Mouse (Mus musculus): ENCODE results near the gene Nrxn2.

Nrxn2 gene

GRCm38 (mm10) chr19:6418233-6418879 lies at the start of gene Nrxn2:
Nrxn2 (plus strand) TSS chr19:6418731.
- in situ Hi-C loops (cut with MboI; ENCODE audit: low sequenced_read_pairs), result no loop called here

DNA sequence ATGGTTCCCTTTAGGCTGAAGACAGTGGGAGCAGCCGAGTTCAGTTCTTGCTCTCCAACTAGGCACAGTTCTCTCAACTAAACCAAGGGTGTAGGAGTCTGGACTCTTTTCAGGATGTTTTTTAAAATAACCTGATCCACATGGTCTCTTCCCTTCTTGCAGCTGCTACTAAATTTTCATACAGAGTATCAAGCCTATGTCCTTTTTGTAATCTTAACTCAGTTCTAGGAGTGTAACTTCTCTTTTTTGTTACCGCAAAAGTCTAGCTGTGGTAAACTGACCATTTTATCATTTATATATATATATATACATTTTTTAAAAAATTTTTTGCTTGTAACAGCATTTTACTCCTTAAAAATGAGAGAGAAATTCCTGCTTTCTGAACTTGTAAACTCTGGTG lies 48.4 kb upstream of the Nrxn2 start:
- in situ Hi-C loops (cut with MboI; ENCODE audit: low sequenced_read_pairs), result no loop called here

- in situ Hi-C loops (cut with MboI; ENCODE audit: low sequenced_read_pairs), result no loop called here
These were observed 46.1 kb upstream of the Nrxn2 start for GRCm38 (mm10) chr19:6372433-6372832.

GRCm38 (mm10) chr19:6373539-6374400 lies 44.8 kb upstream of the Nrxn2 start:
- in situ Hi-C loops (cut with MboI; ENCODE audit: low sequenced_read_pairs), result no loop called here

DNA sequence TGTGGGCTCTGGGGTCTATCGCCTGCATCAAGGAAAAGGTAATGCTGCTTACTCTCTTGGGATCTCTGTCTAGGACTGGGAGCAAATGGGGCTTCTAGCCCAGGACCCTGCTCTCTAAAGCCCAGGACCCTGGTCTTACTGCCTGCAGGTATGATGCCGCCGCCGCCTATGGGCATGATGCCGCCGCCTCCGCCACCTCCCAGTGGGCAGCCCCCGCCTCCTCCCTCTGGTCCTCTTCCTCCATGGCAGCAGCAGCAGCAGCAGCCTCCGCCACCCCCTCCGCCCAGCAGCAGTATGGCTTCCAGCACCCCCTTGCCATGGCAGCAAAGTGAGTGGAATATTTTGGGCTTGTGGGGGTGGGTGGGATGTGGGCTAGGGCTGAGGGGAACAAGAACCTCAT lies 44.0 kb upstream of the Nrxn2 start:
- in situ Hi-C loops (cut with MboI; ENCODE audit: low sequenced_read_pairs), result no loop called here

- in situ Hi-C loops (cut with MboI; ENCODE audit: low sequenced_read_pairs), result no loop called here
These were observed 42.9 kb upstream of the Nrxn2 start for GRCm38 (mm10) chr19:6375423-6376254.

GRCm38 (mm10) chr19:6376255-6376564 lies 42.3 kb upstream of the Nrxn2 start:
- in situ Hi-C loops (cut with MboI; ENCODE audit: low sequenced_read_pairs), result no loop called here

GRCm38 (mm10) chr19:6376643-6377042 lies 41.9 kb upstream of the Nrxn2 start:
- in situ Hi-C loops (cut with MboI; ENCODE audit: low sequenced_read_pairs), result no loop called here

GRCm38 (mm10) chr19:6377327-6378040 lies 41.0 kb upstream of the Nrxn2 start:
- in situ Hi-C loops (cut with MboI; ENCODE audit: low sequenced_read_pairs), result no loop called here

GRCm38 (mm10) chr19:6380411-6381166 lies 37.9 kb upstream of the Nrxn2 start:
- in situ Hi-C loops (cut with MboI; ENCODE audit: low sequenced_read_pairs), result no loop called here

- in situ Hi-C loops (cut with MboI; ENCODE audit: low sequenced_read_pairs), result no loop called here
These were observed 37.3 kb upstream of the Nrxn2 start for GRCm38 (mm10) chr19:6381238-6381637.

GRCm38 (mm10) chr19:6382323-6382924 lies 36.1 kb upstream of the Nrxn2 start:
- in situ Hi-C loops (cut with MboI; ENCODE audit: low sequenced_read_pairs), result no loop called here

GRCm38 (mm10) chr19:6383470-6383869 lies 35.1 kb upstream of the Nrxn2 start:
- in situ Hi-C loops (cut with MboI; ENCODE audit: low sequenced_read_pairs), result no loop called here

GRCm38 (mm10) chr19:6384128-6384527 lies 34.4 kb upstream of the Nrxn2 start, which contains the start of gene Pygm:
Pygm (plus strand) TSS chr19:6384399.
- in situ Hi-C loops (cut with MboI; ENCODE audit: low sequenced_read_pairs), result no loop called here

DNA sequence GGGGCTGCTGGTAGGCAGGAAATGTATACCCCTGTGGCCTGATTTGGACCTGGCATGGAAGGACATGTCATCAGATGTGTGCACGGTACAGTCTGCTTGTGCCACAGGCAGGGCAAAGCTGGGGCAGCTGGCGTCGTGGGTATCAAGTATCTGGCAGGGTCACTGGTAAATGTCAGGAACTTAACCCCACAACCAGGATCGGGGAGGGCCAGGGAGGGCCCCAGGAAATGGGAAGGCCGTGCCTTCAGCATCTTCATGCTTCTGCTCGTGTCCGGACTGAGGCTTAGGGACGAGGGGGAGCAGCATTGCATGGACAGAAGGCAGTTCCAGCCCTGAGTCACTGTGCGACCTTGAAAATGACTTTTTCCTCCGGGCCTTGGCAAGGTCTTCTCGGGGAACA lies 33.6 kb upstream of the Nrxn2 start:
- in situ Hi-C loops (cut with MboI; ENCODE audit: low sequenced_read_pairs), result no loop called here

GRCm38 (mm10) chr19:6385419-6385818 lies 33.1 kb upstream of the Nrxn2 start:
- in situ Hi-C loops (cut with MboI; ENCODE audit: low sequenced_read_pairs), result no loop called here

DNA sequence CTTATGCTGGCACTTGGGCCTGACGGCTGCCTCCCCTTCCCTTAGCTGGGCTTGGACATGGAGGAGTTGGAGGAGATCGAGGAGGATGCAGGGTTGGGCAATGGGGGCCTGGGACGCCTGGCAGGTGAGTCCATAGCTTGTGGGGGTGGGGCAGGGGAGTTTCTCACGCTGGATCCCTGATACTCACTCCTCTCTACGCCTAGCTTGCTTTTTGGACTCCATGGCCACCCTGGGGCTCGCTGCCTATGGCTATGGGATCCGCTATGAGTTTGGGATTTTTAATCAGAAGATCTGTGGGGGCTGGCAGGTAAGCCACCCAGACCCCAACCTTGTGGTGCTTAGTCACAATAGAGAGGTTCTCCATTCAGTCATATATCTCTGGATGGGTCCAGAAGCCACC lies 32.7 kb upstream of the Nrxn2 start:
- in situ Hi-C loops (cut with MboI; ENCODE audit: low sequenced_read_pairs), result no loop called here

DNA sequence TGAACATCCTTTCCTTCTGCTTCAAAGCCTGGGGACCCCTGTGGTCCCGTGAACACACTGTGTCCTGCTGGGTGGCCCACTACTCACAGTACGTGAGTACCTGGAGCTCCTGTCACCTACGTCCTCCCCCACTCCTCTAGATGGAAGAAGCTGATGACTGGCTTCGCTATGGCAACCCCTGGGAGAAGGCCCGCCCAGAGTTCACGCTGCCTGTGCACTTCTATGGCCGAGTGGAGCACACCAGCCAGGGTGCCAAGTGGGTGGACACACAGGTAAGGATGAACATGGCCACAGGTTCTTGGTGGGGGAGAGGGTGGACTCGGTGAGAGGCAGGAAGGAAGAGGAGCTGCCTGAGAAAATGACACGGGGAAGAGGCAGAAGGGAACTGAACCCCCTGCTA lies 32.3 kb upstream of the Nrxn2 start:
- in situ Hi-C loops (cut with MboI; ENCODE audit: low sequenced_read_pairs), result no loop called here

GRCm38 (mm10) chr19:6388006-6388405 lies 30.5 kb upstream of the Nrxn2 start:
- in situ Hi-C loops (cut with MboI; ENCODE audit: low sequenced_read_pairs), result no loop called here

DNA sequence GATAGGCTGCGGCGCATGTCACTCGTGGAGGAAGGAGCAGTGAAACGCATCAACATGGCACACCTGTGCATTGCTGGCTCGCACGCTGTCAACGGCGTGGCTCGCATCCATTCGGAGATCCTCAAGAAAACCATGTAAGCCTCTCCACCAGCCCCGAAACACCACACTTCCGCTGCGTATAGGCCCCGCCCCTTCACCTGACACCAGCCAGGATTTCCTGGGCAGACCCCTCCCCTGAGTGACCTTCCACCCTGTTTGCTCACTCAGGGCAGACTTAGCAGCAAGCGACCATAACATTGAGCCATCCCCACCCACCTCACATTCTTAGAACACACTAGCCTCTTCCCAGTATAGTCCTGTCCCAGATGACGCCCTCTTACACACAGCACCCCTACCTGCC lies 28.7 kb upstream of the Nrxn2 start:
- in situ Hi-C loops (cut with MboI; ENCODE audit: low sequenced_read_pairs), result no loop called here
